Mouse (Mus musculus): Measurements from ENCODE around the gene Ccdc24.

The Ccdc24 gene

GRCm38 (mm10) chr4:117893376-117893775 lies 21.0 kb upstream of the Ccdc24 start:
- ATAC-seq (ENCODE audit: insufficient number of reproducible peaks, low FRiP score, low TSS enrichment): no peak

GRCm38 (mm10) chr4:117891738-117892161 lies 19.4 kb upstream of the Ccdc24 start, which contains the start of gene Dph2:
Gene Dph2, minus strand, starts transcription at chr4:117892032.
- peak; percentile 72 for ATAC-seq (ENCODE audit: insufficient number of reproducible peaks, low FRiP score, low TSS enrichment)

GRCm38 (mm10) chr4:117890750-117891149 lies 18.4 kb upstream of the Ccdc24 start:
- no peak for ATAC-seq (ENCODE audit: insufficient number of reproducible peaks, low FRiP score, low TSS enrichment)

- no peak for ATAC-seq (ENCODE audit: insufficient number of reproducible peaks, low FRiP score, low TSS enrichment)
Observed at GRCm38 (mm10) chr4:117890031-117890430, 17.7 kb upstream of the Ccdc24 start.

GRCm38 (mm10) chr4:117889471-117889870 lies 17.1 kb upstream of the Ccdc24 start:
- ATAC-seq (ENCODE audit: insufficient number of reproducible peaks, low FRiP score, low TSS enrichment): no peak

GRCm38 (mm10) chr4:117887920-117888319 lies 15.6 kb upstream of the Ccdc24 start:
- ATAC-seq (ENCODE audit: insufficient number of reproducible peaks, low FRiP score, low TSS enrichment): no peak

GRCm38 (mm10) chr4:117887133-117887532 lies 14.8 kb upstream of the Ccdc24 start, which contains the start of gene Atp6v0b:
Gene Atp6v0b, minus strand, starts transcription at chr4:117887333.
- ATAC-seq (ENCODE audit: insufficient number of reproducible peaks, low FRiP score, low TSS enrichment): peak; percentile 75

GRCm38 (mm10) chr4:117886644-117887043 lies 14.3 kb upstream of the Ccdc24 start:
- no peak; the same call in 1 of the 2 replicates for ATAC-seq (ENCODE audit: insufficient number of reproducible peaks, low FRiP score, low TSS enrichment)

- ATAC-seq (ENCODE audit: insufficient number of reproducible peaks, low FRiP score, low TSS enrichment): no peak
Observed at GRCm38 (mm10) chr4:117885994-117886393, 13.6 kb upstream of the Ccdc24 start.

- ATAC-seq (ENCODE audit: insufficient number of reproducible peaks, low FRiP score, low TSS enrichment): no peak
Observed at GRCm38 (mm10) chr4:117885093-117885492, 12.7 kb upstream of the Ccdc24 start.

- no peak for ATAC-seq (ENCODE audit: insufficient number of reproducible peaks, low FRiP score, low TSS enrichment)
Observed at GRCm38 (mm10) chr4:117884146-117884545, 11.8 kb upstream of the Ccdc24 start.

- no peak for ATAC-seq (ENCODE audit: insufficient number of reproducible peaks, low FRiP score, low TSS enrichment)
Observed at GRCm38 (mm10) chr4:117882701-117883691, 10.6 kb upstream of the Ccdc24 start, which contains the start of gene B4galt2. Gene B4galt2, minus strand, starts transcription at chr4:117883487.

GRCm38 (mm10) chr4:117878703-117879102 lies 6.3 kb upstream of the Ccdc24 start:
- ATAC-seq (ENCODE audit: insufficient number of reproducible peaks, low FRiP score, low TSS enrichment): no peak

- ATAC-seq (ENCODE audit: insufficient number of reproducible peaks, low FRiP score, low TSS enrichment): no peak
Observed at GRCm38 (mm10) chr4:117878301-117878700, 5.9 kb upstream of the Ccdc24 start.

GRCm38 (mm10) chr4:117873615-117874014 lies 1.3 kb upstream of the Ccdc24 start:
- ATAC-seq (ENCODE audit: insufficient number of reproducible peaks, low FRiP score, low TSS enrichment): no peak

- ATAC-seq (ENCODE audit: insufficient number of reproducible peaks, low FRiP score, low TSS enrichment): no peak
Observed at GRCm38 (mm10) chr4:117871787-117872186, 570 bp downstream of the Ccdc24 start.

- ATAC-seq (ENCODE audit: insufficient number of reproducible peaks, low FRiP score, low TSS enrichment): no peak
Observed at GRCm38 (mm10) chr4:117870437-117870836, 1.9 kb downstream of the Ccdc24 start.

GRCm38 (mm10) chr4:117869317-117869716 lies 3.0 kb downstream of the Ccdc24 start:
- no peak for ATAC-seq (ENCODE audit: insufficient number of reproducible peaks, low FRiP score, low TSS enrichment)

GRCm38 (mm10) chr4:117867823-117868222 lies 4.5 kb downstream of the Ccdc24 start:
- no peak for ATAC-seq (ENCODE audit: insufficient number of reproducible peaks, low FRiP score, low TSS enrichment)

GRCm38 (mm10) chr4:117867000-117867399 lies 5.4 kb downstream of the Ccdc24 start:
- ATAC-seq (ENCODE audit: insufficient number of reproducible peaks, low FRiP score, low TSS enrichment): no peak

- no peak for ATAC-seq (ENCODE audit: insufficient number of reproducible peaks, low FRiP score, low TSS enrichment)
Observed at GRCm38 (mm10) chr4:117866083-117866482, 6.3 kb downstream of the Ccdc24 start.

GRCm38 (mm10) chr4:117862823-117863222 lies 9.5 kb downstream of the Ccdc24 start:
- ATAC-seq (ENCODE audit: insufficient number of reproducible peaks, low FRiP score, low TSS enrichment): no peak
